Mouse (Mus musculus): Measurements from ENCODE around the gene Hspa5. TPM values are rescaled to one million over a fixed set of nuclear protein-coding genes. Genes with fewer than 3 reads are reported as not detected.
A peak's percentile ranks its signal among the peaks of the same experiment; 100 is the strongest.
"Not testable (repeated sequence)": the region's sequence is repeated elsewhere in the genome, so short reads cannot be mapped to it uniquely, and the experiment has no call there.

Hspa5 gene
- total and polyA plus RNA-seq, 3 experiments: 427 to 818 (median 752) TPM

DNA sequence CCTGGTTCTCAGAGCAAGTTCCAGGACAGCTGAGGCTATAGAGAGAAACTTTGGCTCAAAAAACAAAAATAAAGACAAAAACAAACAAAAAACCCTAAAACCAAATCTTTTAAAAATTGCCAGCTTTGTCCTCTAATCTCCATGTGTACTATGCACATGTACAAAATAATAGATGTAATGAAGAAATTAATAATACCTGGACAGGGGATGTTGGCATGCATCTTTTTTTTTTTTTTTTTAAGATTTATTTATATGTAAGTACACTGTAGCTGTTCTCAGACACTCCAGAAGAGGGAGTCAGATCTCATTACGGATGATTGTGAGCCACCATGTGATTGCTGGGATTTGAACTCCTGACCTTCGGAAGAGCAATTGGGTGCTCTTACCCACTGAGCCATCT, 20.8 kb downstream of the Hspa5 start:
- peak; percentile 28 for TF ChIP-seq CTCF (IDR thresholded peaks at IDR 0.05)

DNA sequence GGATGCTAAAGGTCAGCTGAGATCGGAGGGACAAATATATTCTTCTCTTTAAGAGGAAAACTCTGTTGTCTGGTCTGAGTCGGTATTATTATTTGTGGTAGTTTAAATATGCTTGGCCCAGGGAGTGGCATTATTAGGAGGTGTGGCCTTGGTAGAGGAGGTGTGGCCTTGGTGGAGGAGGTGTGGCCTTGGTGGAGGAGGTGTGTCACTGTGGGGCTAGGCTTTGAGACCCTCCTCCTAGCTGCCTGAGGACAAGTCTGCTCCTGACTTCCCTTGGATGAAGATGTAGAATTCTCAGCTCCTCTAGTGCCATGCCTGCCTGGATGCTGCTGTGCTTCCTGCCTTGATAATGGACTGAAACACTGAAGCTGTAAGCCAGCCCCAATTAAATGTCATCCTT, 22.7 kb downstream of the Hspa5 start:
- TF ChIP-seq POLR2A (IDR thresholded peaks at IDR 0.05; ENCODE audit: insufficient read depth, low read depth, low read length): no peak
- TF ChIP-seq EP300 (IDR thresholded peaks at IDR 0.05; ENCODE audit: insufficient read depth, low read depth, low read length): no peak
- TF ChIP-seq CTCF (IDR thresholded peaks at IDR 0.05): no peak
- no peak for DNase-seq
- Histone ChIP-seq H3K4me1 (ENCODE audit: control insufficient read depth, insufficient read depth, low read length) (no peaks in the 10 kb centered on the region), H3K79me2 (replicated peaks; ENCODE audit: control insufficient read depth, insufficient read depth, low read length) (no peaks in the 10 kb centered on the region), H3K4me3 (no peak overlapping the region), H3K36me3 (ENCODE audit: control insufficient read depth, insufficient read depth, low read length) (no peaks in the 10 kb centered on the region), H3K9ac (ENCODE audit: low read depth, low read length) (no peak overlapping the region), H3K27me3 (ENCODE audit: control insufficient read depth, insufficient read depth, low read length) (no peaks in the 10 kb centered on the region), H3K27ac (no peak overlapping the region)
- 94% methylated on average over 2 of the region's 2 CpGs for WGBS
- intact Hi-C loops (cut with DNase I): no loop called here

More for the DNA sequence above, 20.8 kb downstream of the Hspa5 start:
- H3K27ac ChIP-seq; H3K4me1 ChIP-seq (ENCODE audit: control insufficient read depth, insufficient read depth, low read length); intact Hi-C loops (cut with DNase I); H3K36me3 ChIP-seq (ENCODE audit: control insufficient read depth, insufficient read depth, low read length); DNase-seq; H3K4me3 ChIP-seq; H3K9ac ChIP-seq (ENCODE audit: low read depth, low read length); H3K79me2 ChIP-seq (replicated peaks; ENCODE audit: control insufficient read depth, insufficient read depth, low read length); H3K27me3 ChIP-seq (ENCODE audit: control insufficient read depth, insufficient read depth, low read length): not testable (repeated sequence)
- 93% methylated on average over 2 of the region's 2 CpGs for WGBS

- H3K4me1 ChIP-seq (ENCODE audit: control insufficient read depth, insufficient read depth, low read length): peaks cover 2% of the 10 kb centered on the region; the same call in 1 of the 2 replicates
- no peak for DNase-seq
- 85% methylated on average over 7 of the region's 7 CpGs for WGBS
- H3K4me3 ChIP-seq: no peak overlapping the region
- no peaks in the 10 kb centered on the region for H3K27me3 ChIP-seq (ENCODE audit: control insufficient read depth, insufficient read depth, low read length)
- no peaks in the 10 kb centered on the region for H3K79me2 ChIP-seq (replicated peaks; ENCODE audit: control insufficient read depth, insufficient read depth, low read length)
- H3K27ac ChIP-seq: no peak overlapping the region
- no peak overlapping the region for H3K9ac ChIP-seq (ENCODE audit: low read depth, low read length)
- TF ChIP-seq CTCF (IDR thresholded peaks at IDR 0.05): no peak
- no peak for TF ChIP-seq POLR2A (IDR thresholded peaks at IDR 0.05; ENCODE audit: insufficient read depth, low read depth, low read length)
- no peak for TF ChIP-seq EP300 (IDR thresholded peaks at IDR 0.05; ENCODE audit: insufficient read depth, low read depth, low read length)
- intact Hi-C loops (cut with DNase I): no loop called here
- H3K36me3 ChIP-seq (ENCODE audit: control insufficient read depth, insufficient read depth, low read length): peaks cover 3% of the 10 kb centered on the region
Measured at GRCm38 (mm10) chr2:34795426-34795825, 23.7 kb downstream of the Hspa5 start.

- Histone ChIP-seq H3K36me3 (ENCODE audit: control insufficient read depth, insufficient read depth, low read length) (peaks cover 13% of the 10 kb centered on the region), H3K79me2 (replicated peaks; ENCODE audit: control insufficient read depth, insufficient read depth, low read length) (peaks cover 5% of the 10 kb centered on the region), H3K4me3 (peak within 1 kb of the TSS; percentile 83), H3K27ac (peak within 1 kb of the TSS; percentile 78), H3K9ac (ENCODE audit: low read depth, low read length) (peak within 1 kb of the TSS; percentile 72), H3K27me3 (ENCODE audit: control insufficient read depth, insufficient read depth, low read length) (no peaks in the 10 kb centered on the region), H3K4me1 (ENCODE audit: control insufficient read depth, insufficient read depth, low read length) (peaks cover 9% of the 10 kb centered on the region)
- TF ChIP-seq POLR2A (IDR thresholded peaks at IDR 0.05; ENCODE audit: insufficient read depth, low read depth, low read length) (peak; percentile 80), EP300 (IDR thresholded peaks at IDR 0.05; ENCODE audit: insufficient read depth, low read depth, low read length) (peak; percentile 51; the same call in 1 of the 2 replicates), CTCF (IDR thresholded peaks at IDR 0.05) (no peak)
- intact Hi-C loops (cut with DNase I): no loop called here
- WGBS: 3% methylated on average over 44 of the region's 44 CpGs
- DNase-seq: peak; percentile 90 to 92
Measured at GRCm38 (mm10) chr2:34799357-34800256, 27.8 kb downstream of the Hspa5 start, which contains the start of gene Rabepk. Gene Rabepk, minus strand, starts transcription at chr2:34799912.

GRCm38 (mm10) chr2:34800371-34800770, 28.6 kb downstream of the Hspa5 start:
- Histone ChIP-seq H3K36me3 (ENCODE audit: control insufficient read depth, insufficient read depth, low read length) (peaks cover 17% of the 10 kb centered on the region), H3K4me1 (ENCODE audit: control insufficient read depth, insufficient read depth, low read length) (peaks cover 9% of the 10 kb centered on the region), H3K27ac (peak overlapping the region; percentile 78; the same call in 1 of the 2 replicates), H3K79me2 (replicated peaks; ENCODE audit: control insufficient read depth, insufficient read depth, low read length) (peaks cover 5% of the 10 kb centered on the region), H3K9ac (ENCODE audit: low read depth, low read length) (no peak overlapping the region), H3K4me3 (peak overlapping the region; percentile 83; the same call in 1 of the 2 replicates), H3K27me3 (ENCODE audit: control insufficient read depth, insufficient read depth, low read length) (no peaks in the 10 kb centered on the region)
- intact Hi-C loops (cut with DNase I): no loop called here
- 65% methylated on average over 7 of the region's 7 CpGs for WGBS
- no peak for DNase-seq
- TF ChIP-seq POLR2A (IDR thresholded peaks at IDR 0.05; ENCODE audit: insufficient read depth, low read depth, low read length) (no peak), EP300 (IDR thresholded peaks at IDR 0.05; ENCODE audit: insufficient read depth, low read depth, low read length) (no peak)
